Mouse (Mus musculus) c-Kit-positive CD71-positive TER-119-positive erythroid progenitor cells, embryonic 14.5 days (primary cell): ENCODE results near the gene 6030458C11Rik.

ENCODE experiments used
- DNase-seq: peaks from one replicate; pipeline ENCODE4 v3.0.0-alpha.2; 2013; ENCODE audit warnings: low spot score

6030458C11Rik gene

GRCm38 (mm10) chr15:12760747-12761146, 63.7 kb downstream of the 6030458C11Rik start:
- DNase-seq, result no peak

GRCm38 (mm10) chr15:12758461-12758860, 66.0 kb downstream of the 6030458C11Rik start:
- no peak for DNase-seq
